Mouse (Mus musculus): Measurements from ENCODE around the gene 2310011J03Rik. TPM values are rescaled to one million over a fixed set of nuclear protein-coding genes. Genes with fewer than 3 reads are reported as not detected.

The 2310011J03Rik gene
- polyA plus RNA-seq, 1 experiment, result 62.4 TPM

DNA sequence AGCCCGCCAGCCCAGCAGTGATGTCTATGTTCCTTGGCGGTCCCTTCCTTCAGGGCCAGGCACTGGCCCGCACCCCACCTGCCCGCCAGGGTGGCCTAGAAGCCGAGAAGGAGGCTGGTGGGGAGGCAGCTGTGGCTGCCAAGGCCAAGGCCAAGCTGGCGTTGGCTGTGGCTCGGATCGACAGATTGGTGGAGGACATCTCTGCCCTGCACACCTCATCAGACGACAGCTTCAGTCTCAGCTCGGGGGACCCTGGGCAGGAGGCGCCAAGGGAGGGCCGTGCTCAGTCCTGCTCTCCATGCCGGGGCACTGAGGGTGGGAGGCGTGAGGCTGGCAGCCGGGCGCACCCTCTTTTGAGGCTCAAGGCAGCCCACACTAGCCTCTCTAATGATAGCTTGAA is 8.8 kb downstream of the 2310011J03Rik start:
- Histone ChIP-seq H3K4me3 (replicated peaks; ENCODE audit: extremely low read depth, low read depth, low read length) (no peak overlapping the region), H3K4me1 (ENCODE audit: control insufficient read depth, insufficient read depth, low read length) (no peaks in the 10 kb centered on the region)
- DNase-seq, result no peak
- WGBS, result 82% methylated on average over 16 of the region's 16 CpGs
- TF ChIP-seq POLR2A (IDR thresholded peaks at IDR 0.05; ENCODE audit: borderline replicate concordance, extremely low read depth, low read depth, low read length) (no peak), CTCF (IDR thresholded peaks at IDR 0.05; ENCODE audit: insufficient read depth, low read length) (no peak)

DNA sequence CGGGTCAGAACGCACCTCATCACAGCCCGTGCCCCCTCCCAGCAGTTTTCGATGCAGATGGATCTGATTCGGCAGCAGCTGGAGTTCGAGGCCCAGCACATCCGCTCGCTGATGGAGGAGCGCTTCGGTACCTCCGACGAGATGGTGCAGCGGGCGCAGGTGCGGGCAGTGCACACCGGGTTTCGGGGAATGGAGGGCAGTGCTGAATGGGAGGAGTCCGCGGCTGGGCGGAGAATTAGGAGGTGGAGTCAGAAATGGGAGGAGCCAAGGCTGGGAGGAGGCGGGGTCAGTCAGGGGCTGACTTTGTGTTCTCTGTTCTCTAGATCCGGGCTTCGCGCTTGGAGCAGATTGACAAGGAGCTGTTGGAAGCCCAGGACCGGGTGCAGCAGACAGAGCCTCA is 15.5 kb downstream of the 2310011J03Rik start:
- DNase-seq, result no peak
- no peaks in the 10 kb centered on the region for H3K4me1 ChIP-seq (ENCODE audit: control insufficient read depth, insufficient read depth, low read length)
- no peak for TF ChIP-seq CTCF (IDR thresholded peaks at IDR 0.05; ENCODE audit: insufficient read depth, low read length)
- no peak for TF ChIP-seq POLR2A (IDR thresholded peaks at IDR 0.05; ENCODE audit: borderline replicate concordance, extremely low read depth, low read depth, low read length)
- H3K4me3 ChIP-seq (replicated peaks; ENCODE audit: extremely low read depth, low read depth, low read length), result no peak overlapping the region
- 13% methylated on average over 25 of the region's 25 CpGs for WGBS

DNA sequence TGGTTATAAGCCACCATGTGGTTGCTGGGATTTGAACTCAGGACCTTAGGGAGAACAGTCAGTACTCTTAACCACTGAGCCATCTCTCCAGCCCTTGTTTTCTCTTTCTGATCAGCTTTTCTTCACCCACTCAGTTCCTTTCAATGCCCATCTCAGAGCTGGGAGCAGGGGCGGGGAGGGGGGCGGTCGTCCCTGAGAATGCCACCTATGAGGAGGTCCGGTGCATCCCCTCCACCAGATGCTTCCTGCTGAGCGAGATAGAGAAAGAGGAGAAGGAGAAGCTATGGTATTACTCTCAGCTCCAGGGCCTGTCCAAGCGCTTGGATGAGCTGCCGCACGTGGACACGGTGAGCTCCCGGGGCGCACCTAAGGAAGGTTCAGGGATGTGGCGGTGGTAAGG is 15.9 kb downstream of the 2310011J03Rik start:
- H3K4me3 ChIP-seq (replicated peaks; ENCODE audit: extremely low read depth, low read depth, low read length), result no peak overlapping the region
- 22% methylated on average over 12 of the region's 12 CpGs for WGBS
- no peaks in the 10 kb centered on the region for H3K4me1 ChIP-seq (ENCODE audit: control insufficient read depth, insufficient read depth, low read length)
- no peak for DNase-seq
- TF ChIP-seq CTCF (IDR thresholded peaks at IDR 0.05; ENCODE audit: insufficient read depth, low read length), result no peak
- TF ChIP-seq POLR2A (IDR thresholded peaks at IDR 0.05; ENCODE audit: borderline replicate concordance, extremely low read depth, low read depth, low read length), result no peak

DNA sequence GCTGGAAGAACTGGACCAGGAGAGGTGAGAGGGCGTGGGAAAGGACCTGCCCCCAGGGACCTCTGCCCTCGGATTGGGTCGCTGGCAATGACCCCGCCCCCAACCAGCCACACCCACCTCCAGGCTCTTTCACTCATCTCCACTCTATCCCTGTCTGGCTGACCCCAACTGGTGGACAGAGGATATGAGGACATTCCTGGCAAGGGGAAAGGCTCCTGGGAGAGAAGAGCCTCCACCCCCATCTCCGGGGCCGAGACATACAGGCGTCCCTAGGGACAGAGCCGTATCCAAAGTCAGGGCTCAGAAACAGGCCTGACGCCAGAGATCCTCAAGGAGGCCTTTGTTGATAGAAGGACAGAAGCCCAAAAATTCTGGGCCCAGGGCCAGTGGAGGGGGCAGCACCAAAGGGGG is 17.9 kb downstream of the 2310011J03Rik start:
- Histone ChIP-seq H3K4me1 (ENCODE audit: control insufficient read depth, insufficient read depth, low read length) (no peaks in the 10 kb centered on the region), H3K4me3 (replicated peaks; ENCODE audit: extremely low read depth, low read depth, low read length) (no peak overlapping the region)
- TF ChIP-seq POLR2A (IDR thresholded peaks at IDR 0.05; ENCODE audit: borderline replicate concordance, extremely low read depth, low read depth, low read length) (no peak), CTCF (IDR thresholded peaks at IDR 0.05; ENCODE audit: insufficient read depth, low read length) (no peak)
- WGBS, result 5% methylated on average over 9 of the region's 9 CpGs
- DNase-seq, result peak; percentile 67

DNA sequence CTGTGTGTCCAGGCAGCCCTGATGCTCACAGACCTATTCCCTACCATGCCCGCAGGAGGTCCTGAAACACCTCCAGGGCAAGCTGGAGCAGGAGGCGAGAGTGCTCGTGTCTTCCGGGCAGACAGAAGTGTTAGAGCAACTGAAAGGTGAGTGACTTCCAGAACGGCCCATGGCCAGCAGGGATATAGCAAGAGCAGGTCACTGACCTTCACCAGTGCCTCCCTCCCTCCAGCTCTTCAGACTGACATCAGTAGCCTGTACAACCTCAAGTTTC is 18.3 kb downstream of the 2310011J03Rik start:
- 50% methylated on average over 5 of the region's 5 CpGs for WGBS
- Histone ChIP-seq H3K4me1 (ENCODE audit: control insufficient read depth, insufficient read depth, low read length) (no peaks in the 10 kb centered on the region), H3K4me3 (replicated peaks; ENCODE audit: extremely low read depth, low read depth, low read length) (no peak overlapping the region)
- no peak for DNase-seq
- TF ChIP-seq CTCF (IDR thresholded peaks at IDR 0.05; ENCODE audit: insufficient read depth, low read length), result no peak

DNA sequence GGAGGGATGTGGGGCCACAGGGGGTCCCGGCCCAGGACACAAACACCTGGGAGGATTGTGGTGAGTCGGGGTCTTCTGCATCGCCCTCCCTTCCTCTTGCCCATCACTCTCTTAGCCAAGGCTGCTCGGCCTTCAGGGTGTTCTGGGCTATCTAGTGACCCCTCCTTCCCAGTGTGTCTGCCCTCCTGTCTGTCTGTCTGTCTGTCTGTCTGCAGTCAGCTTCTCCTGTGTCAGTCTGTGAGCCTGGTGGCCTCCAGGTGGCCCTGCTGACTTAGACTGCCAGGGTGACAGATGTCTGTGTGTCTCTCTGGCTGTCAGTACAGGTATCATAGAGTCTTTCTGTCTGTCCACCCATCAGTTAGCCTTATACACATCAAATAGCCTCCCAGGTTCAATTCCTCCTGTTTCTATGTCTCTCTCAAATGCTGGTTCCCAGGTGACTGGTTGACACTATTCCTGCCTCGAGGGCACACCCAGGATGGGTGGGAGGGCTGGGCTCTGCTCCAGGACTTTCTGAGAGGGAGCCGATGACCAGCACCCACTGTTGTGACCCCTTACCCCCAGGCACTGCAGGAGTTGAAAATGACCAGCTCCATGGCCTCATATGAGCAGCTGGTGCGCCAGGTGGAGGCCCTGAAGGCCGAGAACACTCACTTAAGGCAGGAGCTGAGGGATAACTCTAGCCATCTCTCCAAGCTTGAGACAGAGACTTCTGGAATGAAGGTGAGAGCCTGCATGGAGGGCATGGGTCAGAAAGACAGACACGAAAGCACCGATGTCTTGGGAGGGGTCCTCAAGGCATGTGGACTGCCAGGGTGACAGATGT is 18.9 kb downstream of the 2310011J03Rik start:
- Histone ChIP-seq H3K4me1 (ENCODE audit: control insufficient read depth, insufficient read depth, low read length) (no peaks in the 10 kb centered on the region), H3K4me3 (replicated peaks; ENCODE audit: extremely low read depth, low read depth, low read length) (no peak overlapping the region)
- TF ChIP-seq CTCF (IDR thresholded peaks at IDR 0.05; ENCODE audit: insufficient read depth, low read length) (no peak), POLR2A (IDR thresholded peaks at IDR 0.05; ENCODE audit: borderline replicate concordance, extremely low read depth, low read depth, low read length) (no peak)
- WGBS, result 67% methylated on average over 10 of the region's 10 CpGs
- DNase-seq, result no peak

DNA sequence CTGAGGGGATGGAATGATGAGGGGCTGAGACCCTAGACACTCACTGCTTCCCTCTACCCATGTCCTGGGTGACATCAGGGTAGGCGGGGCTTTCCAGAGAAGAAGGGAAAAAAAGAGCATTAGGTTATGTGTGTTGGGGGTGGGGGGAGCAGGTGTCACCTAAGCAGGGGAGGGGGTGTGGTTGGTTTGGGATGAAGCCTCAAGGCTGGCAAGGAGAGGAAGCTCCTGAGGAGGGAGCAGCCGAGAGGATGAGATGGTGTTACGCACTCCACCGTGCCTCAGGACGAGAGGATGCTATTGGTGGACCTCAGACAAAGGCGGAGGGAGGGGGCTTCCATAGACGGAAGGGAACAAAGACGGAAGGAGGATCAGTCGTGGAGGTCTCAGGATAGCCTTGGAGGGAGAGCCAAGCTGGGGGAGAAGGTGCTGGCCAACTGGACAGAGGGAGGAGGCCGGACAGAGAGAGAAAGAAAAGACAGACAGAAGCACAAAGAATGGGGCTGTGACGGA is 19.6 kb downstream of the 2310011J03Rik start:
- Histone ChIP-seq H3K4me1 (ENCODE audit: control insufficient read depth, insufficient read depth, low read length) (no peaks in the 10 kb centered on the region), H3K4me3 (replicated peaks; ENCODE audit: extremely low read depth, low read depth, low read length) (no peak overlapping the region)
- no peak for DNase-seq
- WGBS, result 40% methylated on average over 11 of the region's 11 CpGs
- TF ChIP-seq CTCF (IDR thresholded peaks at IDR 0.05; ENCODE audit: insufficient read depth, low read length), result no peak
- no peak for TF ChIP-seq POLR2A (IDR thresholded peaks at IDR 0.05; ENCODE audit: borderline replicate concordance, extremely low read depth, low read depth, low read length)

DNA sequence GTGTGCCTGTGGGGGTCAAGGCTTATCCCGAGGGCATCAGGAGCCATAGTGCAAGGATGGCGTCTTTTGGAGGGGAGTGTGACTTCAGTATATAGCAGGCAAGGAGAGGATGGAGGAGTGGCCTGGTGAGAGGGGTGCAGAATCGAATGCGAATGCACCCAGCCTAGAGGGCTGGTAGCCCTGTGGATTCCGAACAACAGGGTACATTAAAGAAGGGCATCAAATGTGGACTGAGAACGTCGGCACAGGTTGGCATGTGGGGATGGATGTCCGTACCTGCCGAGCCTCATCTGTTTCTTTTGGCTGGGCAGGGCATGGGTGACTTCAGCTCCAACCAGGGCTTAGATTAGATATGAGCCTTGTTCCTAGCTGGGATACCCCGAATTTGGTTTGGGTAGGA is 20.5 kb downstream of the 2310011J03Rik start:
- no peak for DNase-seq
- no peak for TF ChIP-seq CTCF (IDR thresholded peaks at IDR 0.05; ENCODE audit: insufficient read depth, low read length)
- no peak for TF ChIP-seq POLR2A (IDR thresholded peaks at IDR 0.05; ENCODE audit: borderline replicate concordance, extremely low read depth, low read depth, low read length)
- 51% methylated on average over 10 of the region's 10 CpGs for WGBS
- Histone ChIP-seq H3K4me3 (replicated peaks; ENCODE audit: extremely low read depth, low read depth, low read length) (no peak overlapping the region), H3K4me1 (ENCODE audit: control insufficient read depth, insufficient read depth, low read length) (peaks cover 3% of the 10 kb centered on the region; the same call in 1 of the 2 replicates)

DNA sequence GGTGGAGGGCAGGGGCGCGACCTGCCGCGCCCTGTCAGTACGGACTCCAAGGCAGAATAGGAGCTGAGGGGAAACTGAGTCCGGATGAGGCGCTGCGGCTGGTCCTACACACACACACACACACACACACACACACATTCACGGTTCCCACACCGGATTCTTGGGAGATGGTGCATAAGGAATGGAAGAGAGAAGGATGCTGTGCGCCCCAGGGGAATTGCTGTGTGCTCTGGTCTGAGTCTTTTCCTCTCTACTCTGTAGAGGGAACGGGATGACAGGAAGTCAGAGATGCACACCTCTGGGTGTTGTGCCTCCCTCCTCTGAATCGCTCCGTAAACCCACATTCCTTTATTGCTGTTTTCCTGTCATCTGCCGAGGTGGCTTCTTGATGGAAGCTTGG is 21.0 kb downstream of the 2310011J03Rik start:
- Histone ChIP-seq H3K4me1 (ENCODE audit: control insufficient read depth, insufficient read depth, low read length) (peaks cover 3% of the 10 kb centered on the region; the same call in 1 of the 2 replicates), H3K4me3 (replicated peaks; ENCODE audit: extremely low read depth, low read depth, low read length) (no peak overlapping the region)
- 25% methylated on average over 15 of the region's 15 CpGs for WGBS
- DNase-seq, result no peak
- TF ChIP-seq POLR2A (IDR thresholded peaks at IDR 0.05; ENCODE audit: borderline replicate concordance, extremely low read depth, low read depth, low read length) (no peak), CTCF (IDR thresholded peaks at IDR 0.05; ENCODE audit: insufficient read depth, low read length) (no peak)

DNA sequence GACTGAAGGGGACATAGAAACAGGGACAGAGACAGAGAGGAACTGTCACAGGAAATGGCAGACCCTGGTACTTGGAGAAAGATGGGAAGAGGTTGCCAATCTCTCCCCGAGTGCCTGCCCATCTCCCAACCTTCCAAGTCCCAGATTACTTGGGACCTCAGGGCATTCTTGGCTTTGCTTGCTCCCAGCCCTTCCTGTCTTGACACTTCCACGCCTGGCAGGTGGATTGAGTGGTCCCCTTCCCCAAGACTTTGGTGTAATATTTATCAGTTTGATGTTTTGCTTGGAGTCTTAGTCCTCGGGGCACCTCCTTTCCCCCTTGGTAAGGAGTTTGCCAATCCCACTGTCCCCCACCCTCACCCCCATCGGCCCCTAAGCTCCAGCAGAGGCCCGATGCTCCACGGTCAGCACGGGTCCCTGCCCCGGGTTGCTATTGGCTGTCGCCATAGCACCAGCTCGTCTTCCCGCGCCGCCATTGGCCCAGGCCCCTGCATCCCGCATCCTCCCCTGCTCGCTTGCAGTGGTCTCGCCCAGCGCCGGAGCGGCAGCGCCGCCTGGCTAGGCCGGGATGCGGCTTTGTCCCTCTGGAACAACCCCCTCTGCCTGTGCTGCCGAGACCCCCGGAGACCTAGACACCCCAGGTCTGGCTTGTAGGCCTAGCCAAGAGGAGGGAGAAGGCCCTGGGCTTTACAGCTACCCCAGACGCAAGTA is 21.6 kb downstream of the 2310011J03Rik start:
- 16% methylated on average over 26 of the region's 26 CpGs for WGBS
- Histone ChIP-seq H3K4me1 (ENCODE audit: control insufficient read depth, insufficient read depth, low read length) (peaks cover 3% of the 10 kb centered on the region; the same call in 1 of the 2 replicates), H3K4me3 (replicated peaks; ENCODE audit: extremely low read depth, low read depth, low read length) (no peak overlapping the region)
- no peak for DNase-seq
- TF ChIP-seq CTCF (IDR thresholded peaks at IDR 0.05; ENCODE audit: insufficient read depth, low read length) (no peak), POLR2A (IDR thresholded peaks at IDR 0.05; ENCODE audit: borderline replicate concordance, extremely low read depth, low read depth, low read length) (no peak)

Data from lung, adult 2 months (tissue).